23 mouse cellular contexts compared by ENCODE assay signal in genomic region chr2:16977380-16977779, GRCm38 (mm10).
A peak's percentile ranks its signal among the peaks of the same experiment; 100 is the strongest.
DNase-seq lines count a peak whose midpoint lies in the region; ATAC-seq and TF ChIP-seq lines count a peak whose summit lies in the region.
"Had no signal": no experiment of that assay in that cellular context is flagged by ENCODE, and none has a peak within 500 bp of the region (broad histone marks: within the 10 kb centered on the region; RNA-seq: fewer than 3 reads in every experiment).

No protein-coding gene starts in this region.

- H3K9me3 ChIP-seq in forebrain, embryonic 14.5 days (replicated peaks; ENCODE audit: control insufficient read depth, low read length): no peaks in the 10 kb centered on the region
- no peaks in the 10 kb centered on the region for H3K9me3 ChIP-seq in forebrain, embryonic 12.5 days
- H3K9me3 ChIP-seq in lung, postnatal 0 days (ENCODE audit: low read length): no peaks in the 10 kb centered on the region
- no peaks in the 10 kb centered on the region for H3K9me3 ChIP-seq in midbrain, embryonic 13.5 days
- H3K9me3 ChIP-seq in neural tube, embryonic 14.5 days (ENCODE audit: control insufficient read depth, low read length): no peaks in the 10 kb centered on the region
- H3K9me3 ChIP-seq: embryonic facial prominence, embryonic 12.5 days; forebrain, embryonic 15.5 days; limb, embryonic 10.5 days had no signal

- no peak for ATAC-seq in forebrain, embryonic 14.5 days
- no peak for ATAC-seq in forebrain, embryonic 12.5 days (ENCODE audit: low FRiP score)
- peak; percentile 44; the same call in 1 of the 2 replicates for ATAC-seq in lung, postnatal 0 days
- ATAC-seq in midbrain, embryonic 13.5 days: no peak
- peak; percentile 46; the same call in 1 of the 2 replicates for ATAC-seq in neural tube, embryonic 14.5 days (ENCODE audit: low read depth)
- ATAC-seq: forebrain, embryonic 15.5 days; inflammation-experienced regulatory T-cells, adult 6 months; liver, postnatal 0 days had no signal

- no peaks in the 10 kb centered on the region for H3K4me1 ChIP-seq in forebrain, embryonic 14.5 days (ENCODE audit: control insufficient read depth, insufficient read depth, low read length)
- H3K4me1 ChIP-seq in forebrain, embryonic 12.5 days: no peaks in the 10 kb centered on the region; the same call in 1 of the 2 replicates
- H3K4me1 ChIP-seq in lung, postnatal 0 days (ENCODE audit: insufficient read depth, low read depth, low read length): no peaks in the 10 kb centered on the region
- H3K4me1 ChIP-seq in midbrain, embryonic 13.5 days (replicated peaks): peaks cover 4% of the 10 kb centered on the region; the same call in 1 of the 2 replicates
- no peaks in the 10 kb centered on the region for H3K4me1 ChIP-seq in neural tube, embryonic 14.5 days (ENCODE audit: control insufficient read depth, insufficient read depth, low read length)
- H3K4me1 ChIP-seq: embryonic facial prominence, embryonic 12.5 days; forebrain, embryonic 15.5 days; limb, embryonic 10.5 days had no signal

- no peak overlapping the region for H3K4me3 ChIP-seq in forebrain, embryonic 14.5 days (ENCODE audit: low read depth, low read length)
- H3K4me3 ChIP-seq in forebrain, embryonic 12.5 days (replicated peaks): no peak overlapping the region
- no peak overlapping the region for H3K4me3 ChIP-seq in lung, postnatal 0 days (ENCODE audit: low read depth, low read length)
- no peak overlapping the region for H3K4me3 ChIP-seq in midbrain, embryonic 13.5 days (replicated peaks)
- no peak overlapping the region for H3K4me3 ChIP-seq in neural tube, embryonic 14.5 days (ENCODE audit: low read depth, low read length)
- H3K4me3 ChIP-seq: embryonic facial prominence, embryonic 12.5 days; erythroblast, embryonic 14.5 days; forebrain, embryonic 15.5 days; heart, adult 2 months; limb, embryonic 10.5 days had no signal

- no peaks in the 10 kb centered on the region for H3K27me3 ChIP-seq in forebrain, embryonic 14.5 days (replicated peaks; ENCODE audit: control insufficient read depth, insufficient read depth, low read length)
- H3K27me3 ChIP-seq in forebrain, embryonic 12.5 days: no peaks in the 10 kb centered on the region
- H3K27me3 ChIP-seq in lung, postnatal 0 days (replicated peaks; ENCODE audit: insufficient read depth, low read length): no peaks in the 10 kb centered on the region
- no peaks in the 10 kb centered on the region for H3K27me3 ChIP-seq in midbrain, embryonic 13.5 days
- H3K27me3 ChIP-seq in neural tube, embryonic 14.5 days (ENCODE audit: control insufficient read depth, insufficient read depth, low read length): no peaks in the 10 kb centered on the region
- H3K27me3 ChIP-seq: embryonic facial prominence, embryonic 12.5 days; forebrain, embryonic 15.5 days had no signal

- H3K36me3 ChIP-seq in forebrain, embryonic 14.5 days (ENCODE audit: control insufficient read depth, insufficient read depth, low read length): no peaks in the 10 kb centered on the region
- no peaks in the 10 kb centered on the region for H3K36me3 ChIP-seq in forebrain, embryonic 12.5 days (replicated peaks)
- H3K36me3 ChIP-seq in lung, postnatal 0 days (ENCODE audit: insufficient read depth, low read length): no peaks in the 10 kb centered on the region
- H3K36me3 ChIP-seq in midbrain, embryonic 13.5 days: no peaks in the 10 kb centered on the region
- no peaks in the 10 kb centered on the region for H3K36me3 ChIP-seq in neural tube, embryonic 14.5 days (ENCODE audit: control insufficient read depth, insufficient read depth, low read length)
- H3K36me3 ChIP-seq: embryonic facial prominence, embryonic 12.5 days; forebrain, embryonic 15.5 days; limb, embryonic 10.5 days had no signal

- no peak for TF ChIP-seq EP300 in lung, postnatal 0 days (IDR thresholded peaks at IDR 0.05)

- no peak overlapping the region for H3K27ac ChIP-seq in forebrain, embryonic 14.5 days (ENCODE audit: low read depth, low read length)
- H3K27ac ChIP-seq in forebrain, embryonic 12.5 days: no peak overlapping the region
- H3K27ac ChIP-seq in lung, postnatal 0 days (ENCODE audit: low read length): no peak overlapping the region
- no peak overlapping the region for H3K27ac ChIP-seq in midbrain, embryonic 13.5 days
- H3K27ac ChIP-seq in neural tube, embryonic 14.5 days (ENCODE audit: low read depth, low read length): no peak overlapping the region
- H3K27ac ChIP-seq: embryonic facial prominence, embryonic 12.5 days; forebrain, embryonic 15.5 days; heart, adult 2 months; limb, embryonic 10.5 days had no signal

- H3K9ac ChIP-seq in forebrain, embryonic 14.5 days (ENCODE audit: low read length): no peak overlapping the region
- no peak overlapping the region for H3K9ac ChIP-seq in forebrain, embryonic 12.5 days
- no peak overlapping the region for H3K9ac ChIP-seq in lung, postnatal 0 days (replicated peaks; ENCODE audit: low read depth)
- 0 out of 2 replicates have a peak overlapping the region, but pooled peaks have one; percentile 32 for H3K9ac ChIP-seq in midbrain, embryonic 13.5 days (replicated peaks)
- H3K9ac ChIP-seq in neural tube, embryonic 14.5 days (replicated peaks; ENCODE audit: low read depth, low read length): no peak overlapping the region
- H3K9ac ChIP-seq: embryonic facial prominence, embryonic 12.5 days; forebrain, embryonic 15.5 days; liver, postnatal 0 days had no signal

- TF ChIP-seq CTCF in lung, postnatal 0 days (IDR thresholded peaks at IDR 0.05): no peak

- 4% methylated on average over 4 of the region's 4 CpGs for WGBS in forebrain, embryonic 14.5 days
- 3% methylated on average over 4 of the region's 4 CpGs for WGBS in forebrain, embryonic 12.5 days
- 21% methylated on average over 4 of the region's 4 CpGs for WGBS in lung, postnatal 0 days
- under 1% methylated on average over 4 of the region's 4 CpGs for WGBS in midbrain, embryonic 13.5 days
- 2% methylated on average over 4 of the region's 4 CpGs for WGBS in neural tube, embryonic 14.5 days

- H3K4me2 ChIP-seq in forebrain, embryonic 14.5 days (ENCODE audit: low read length): no peak overlapping the region
- no peak overlapping the region for H3K4me2 ChIP-seq in forebrain, embryonic 12.5 days
- H3K4me2 ChIP-seq in lung, postnatal 0 days (replicated peaks; ENCODE audit: low read depth, low read length): peak overlapping the region; percentile 19; the same call in 1 of the 2 replicates
- no peak overlapping the region for H3K4me2 ChIP-seq in midbrain, embryonic 13.5 days (replicated peaks)
- no peak overlapping the region for H3K4me2 ChIP-seq in neural tube, embryonic 14.5 days (ENCODE audit: low read depth, low read length)
- H3K4me2 ChIP-seq: embryonic facial prominence, embryonic 12.5 days; forebrain, embryonic 15.5 days had no signal

- peak; percentile 1 for DNase-seq in forebrain, embryonic 14.5 days (ENCODE audit: low spot score)
- peak; percentile 8 for DNase-seq in lung, postnatal 0 days (ENCODE audit: low spot score)
- DNase-seq in lung, postnatal 10 days: no peak
- no peak for DNase-seq in c-Kit-positive CD71-positive TER-119-positive erythroid progenitor cells, embryonic 14.5 days (ENCODE audit: low spot score)
- DNase-seq in spleen, adult 18-20 months: no peak
- DNase-seq: adrenal gland, postnatal 10 days; cerebellum, adult 18-20 months; cerebellum, postnatal 36 days; gastrocnemius, postnatal 25 days; heart, adult 2 months; heart, postnatal 36 days; kidney, adult 2 months; kidney, postnatal 36 days; liver, postnatal 0 days; thymus, postnatal 25 days had no signal

Comparison
In these comparisons a context has a peak if more than half of its experiments do, and no peak if none do; other contexts are left out.
1. DNase-seq: peak in forebrain, embryonic 14.5 days (single experiment) and lung, postnatal 0 days (single experiment); none in lung, postnatal 10 days (single experiment), c-Kit-positive CD71-positive TER-119-positive erythroid progenitor cells, embryonic 14.5 days (single experiment) and spleen, adult 18-20 months (0 of 2).
2. ATAC-seq: peak in lung, postnatal 0 days (single experiment) and neural tube, embryonic 14.5 days (single experiment); none in forebrain, embryonic 14.5 days (single experiment), forebrain, embryonic 12.5 days (single experiment) and midbrain, embryonic 13.5 days (single experiment).